Mouse (Mus musculus): ENCODE data around the gene Pmm1.
A peak's percentile ranks its signal among the peaks of the same experiment; 100 is the strongest.
"Not testable (repeated sequence)": the region's sequence is repeated elsewhere in the genome, so short reads cannot be mapped to it uniquely, and the experiment has no call there.

Pmm1 gene

DNA sequence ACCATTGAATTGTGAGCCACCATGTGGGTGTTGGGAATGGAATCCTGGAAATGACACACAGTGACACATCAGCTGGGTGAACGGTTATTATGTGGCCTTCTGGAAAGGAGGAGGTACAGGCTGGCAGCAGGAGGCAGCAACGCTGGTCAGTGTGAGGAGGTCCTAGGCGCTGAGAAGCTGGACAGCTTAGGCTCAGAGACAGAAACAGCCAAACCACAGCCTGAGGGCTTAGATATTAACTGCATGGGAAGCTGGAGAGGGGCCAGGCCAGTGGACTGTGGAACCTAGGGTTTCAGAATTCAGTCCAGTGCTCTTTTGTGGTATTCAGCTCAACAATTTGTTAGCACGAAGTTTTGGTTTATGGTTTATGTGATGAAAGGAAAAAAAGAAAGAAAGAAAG, 33.0 kb downstream of the Pmm1 start:
- DNase-seq (ENCODE audit: low spot score in 2 of 2) = no peak

DNA sequence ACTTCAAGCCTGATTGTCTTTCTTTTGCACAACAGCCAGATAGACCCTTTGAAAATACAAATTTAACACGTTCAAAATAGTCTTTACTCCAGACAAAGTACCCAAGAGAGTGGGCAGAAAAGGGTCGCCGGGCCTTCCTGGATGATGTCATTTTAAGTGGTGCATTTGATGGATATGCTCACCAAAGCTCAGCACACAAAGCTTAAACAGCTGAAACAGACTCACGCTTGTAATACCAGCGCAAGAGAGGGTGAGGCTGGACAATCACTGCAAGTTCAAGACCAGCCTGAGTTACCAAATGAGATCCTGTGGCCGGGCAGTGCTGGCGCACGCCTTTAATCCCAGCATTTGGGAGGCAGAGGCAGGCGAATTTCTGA, 34.3 kb downstream of the Pmm1 start:
- no peak for DNase-seq (ENCODE audit: low spot score in 2 of 2)

DNA sequence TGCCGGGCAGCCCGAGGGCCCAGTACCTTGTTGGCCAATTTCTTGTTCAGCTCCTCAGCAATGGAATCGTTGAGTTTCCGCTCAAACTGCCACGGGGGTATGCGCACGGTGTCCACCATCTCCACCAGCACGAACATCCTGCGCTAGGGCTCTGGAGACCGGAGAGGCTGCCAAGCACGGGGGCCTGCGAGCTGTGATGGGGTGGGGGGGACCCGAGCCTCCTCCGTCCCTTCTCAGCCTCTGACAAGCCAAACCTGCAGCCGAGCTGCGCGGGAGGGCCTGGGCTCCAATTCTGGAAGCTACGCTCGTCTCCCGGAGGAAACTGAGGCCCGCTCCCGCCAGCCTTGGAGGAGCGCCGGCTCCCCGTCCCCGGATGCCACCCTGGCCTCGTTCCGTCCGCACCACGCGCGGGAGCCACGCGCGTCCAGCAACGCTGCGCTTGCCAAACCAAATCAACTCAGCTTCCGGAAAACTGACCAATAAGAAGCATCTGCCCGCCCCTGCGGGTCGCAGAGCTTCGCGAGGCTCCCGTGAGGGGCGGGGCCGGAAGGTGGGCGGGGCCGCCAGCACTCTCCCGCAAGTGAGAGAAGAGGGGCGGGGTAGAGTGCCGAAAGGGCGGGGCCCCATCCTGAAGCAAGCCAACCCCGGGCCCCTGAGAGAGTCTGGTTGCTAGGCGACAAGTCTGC, 34.8 kb downstream of the Pmm1 start, which contains the start of gene Polr3h:
Polr3h (minus strand) TSS at position 481 of the 686 bp plus-strand sequence.
- peak; percentile 81 to 92 for DNase-seq (ENCODE audit: low spot score in 2 of 2)

DNA sequence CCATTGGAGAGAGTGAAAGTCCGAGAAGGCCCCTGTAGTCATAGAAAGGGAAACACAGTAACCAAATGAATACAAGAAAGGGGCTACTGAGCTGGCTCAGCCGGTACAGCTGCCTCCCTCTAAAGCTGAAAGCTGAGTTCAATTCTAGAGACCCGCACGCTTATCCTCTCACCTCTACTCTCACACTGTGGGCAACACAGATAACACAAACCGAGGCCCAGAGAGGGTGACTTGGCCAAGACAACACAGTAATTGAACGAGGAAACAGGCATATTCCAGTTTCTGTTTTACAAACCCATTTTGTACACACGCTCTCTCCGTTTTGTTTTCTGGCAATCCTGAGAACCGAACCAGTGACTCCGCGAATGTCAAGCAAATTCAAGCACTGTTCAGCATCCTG, 35.8 kb downstream of the Pmm1 start:
- DNase-seq (ENCODE audit: low spot score in 2 of 2) = no peak

DNA sequence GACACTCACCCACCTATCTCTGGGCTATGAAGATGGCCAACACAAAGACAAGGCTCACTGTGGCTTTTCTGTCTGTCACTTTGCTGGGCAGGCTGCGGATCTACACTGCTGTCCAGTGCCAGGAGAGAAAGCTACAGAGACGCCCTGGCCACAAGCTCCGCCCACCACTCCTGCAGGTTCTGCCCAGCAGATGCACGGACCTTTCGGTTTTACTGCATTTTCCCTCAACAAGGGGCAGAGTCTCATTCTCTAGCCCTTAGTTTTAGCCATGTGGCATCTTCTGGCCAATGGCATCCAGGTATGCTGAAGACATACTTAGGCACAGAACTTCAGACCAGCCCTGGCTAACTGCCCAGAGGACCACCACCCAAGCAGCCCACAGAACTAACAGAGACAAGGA, 39.5 kb downstream of the Pmm1 start:
- DNase-seq (ENCODE audit: low spot score in 2 of 2) = no peak

DNA sequence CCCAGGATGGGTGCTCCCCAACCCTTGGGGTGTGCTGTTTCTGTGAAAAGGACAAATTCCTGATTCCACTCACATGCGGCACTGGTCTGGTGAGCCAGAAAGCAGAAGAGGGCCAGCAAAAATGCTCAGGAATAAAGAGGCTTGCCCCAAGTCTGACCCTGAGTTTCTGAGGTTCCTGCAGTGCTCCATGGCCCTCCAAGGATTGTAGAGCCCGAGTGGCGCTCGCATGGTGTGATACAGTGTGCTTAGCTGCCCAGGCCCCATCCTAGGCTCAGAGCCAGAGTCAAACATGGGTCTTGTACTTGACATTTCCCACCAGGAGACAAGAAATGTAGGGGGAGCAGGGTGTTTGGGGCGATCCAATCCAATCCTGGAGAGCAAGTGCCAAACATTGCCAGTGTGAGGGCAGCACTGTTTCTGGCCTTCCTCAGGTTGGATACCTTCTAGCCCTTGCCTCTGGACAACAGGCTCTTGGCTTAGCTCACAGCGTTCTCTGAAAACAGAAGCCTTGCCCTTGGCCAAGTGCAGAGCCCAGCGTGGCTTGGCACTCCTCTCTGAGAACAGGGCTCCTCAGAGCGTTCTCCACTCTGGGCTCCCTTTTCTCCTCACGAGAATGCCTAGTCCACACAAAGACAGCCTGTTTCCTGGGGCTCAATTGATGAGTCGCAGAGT, 40.0 kb downstream of the Pmm1 start:
- no peak for DNase-seq (ENCODE audit: low spot score in 2 of 2)

DNA sequence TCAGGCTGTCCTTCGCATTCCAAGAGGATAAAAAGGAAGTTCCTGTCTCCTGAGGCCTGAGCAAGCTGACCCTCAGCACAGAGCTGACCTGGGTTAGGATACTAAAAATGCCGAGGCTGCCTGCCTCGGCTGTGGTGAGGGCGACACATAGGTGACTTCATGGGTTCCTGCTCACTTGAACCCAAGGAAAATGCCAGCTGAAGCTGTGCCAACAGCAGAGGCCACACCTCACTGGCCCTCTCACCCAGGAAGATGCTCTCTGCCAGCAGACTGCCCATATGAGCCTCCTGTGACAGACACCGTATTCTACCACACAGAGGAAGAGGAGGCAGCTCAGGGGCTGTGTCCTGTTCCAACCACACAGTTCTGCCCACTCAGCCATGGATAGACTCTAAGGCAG, 41.7 kb downstream of the Pmm1 start:
- no peak for DNase-seq (ENCODE audit: low spot score in 2 of 2)

DNA sequence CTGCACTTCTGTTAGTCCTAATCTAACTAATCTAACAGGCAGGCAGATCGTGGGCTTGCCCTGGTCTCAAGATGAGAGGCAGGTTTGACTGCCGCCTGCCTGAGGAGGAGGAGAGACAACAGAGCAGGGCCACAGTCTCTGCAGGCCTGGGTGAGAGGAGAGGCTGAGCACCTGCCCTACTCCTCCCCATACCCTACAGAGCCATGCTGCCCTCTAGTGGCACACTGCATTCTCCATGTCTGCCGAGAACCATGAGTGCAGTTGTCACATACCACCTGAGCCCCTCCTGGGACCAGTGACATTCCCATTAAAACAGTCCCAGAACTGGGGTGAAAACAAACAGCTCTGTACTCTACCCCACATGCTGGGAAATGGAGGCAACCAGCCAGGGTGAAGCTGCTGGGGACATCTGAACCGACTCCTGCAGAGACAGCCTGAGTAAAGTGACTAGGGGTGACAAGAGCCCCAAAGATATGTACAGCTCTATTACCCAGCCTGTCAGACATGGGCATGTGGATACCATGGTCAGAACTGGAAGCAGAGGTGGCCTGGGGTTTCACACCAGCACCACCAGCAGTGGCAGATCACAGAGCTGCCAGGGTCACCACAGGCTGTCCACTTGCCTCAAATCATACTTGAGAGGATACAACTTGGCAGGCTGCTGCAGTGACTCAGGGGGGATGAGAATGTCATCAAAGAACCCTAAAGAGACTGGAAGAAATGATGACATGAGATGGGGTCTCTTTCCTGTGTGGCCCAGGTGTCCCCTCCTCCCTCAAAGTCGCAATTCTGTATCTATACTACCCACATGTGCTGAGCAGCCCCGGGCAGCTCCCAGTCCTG, 42.9 kb downstream of the Pmm1 start:
- peak; percentile 41 to 67 for DNase-seq (ENCODE audit: low spot score in 2 of 2)

DNA sequence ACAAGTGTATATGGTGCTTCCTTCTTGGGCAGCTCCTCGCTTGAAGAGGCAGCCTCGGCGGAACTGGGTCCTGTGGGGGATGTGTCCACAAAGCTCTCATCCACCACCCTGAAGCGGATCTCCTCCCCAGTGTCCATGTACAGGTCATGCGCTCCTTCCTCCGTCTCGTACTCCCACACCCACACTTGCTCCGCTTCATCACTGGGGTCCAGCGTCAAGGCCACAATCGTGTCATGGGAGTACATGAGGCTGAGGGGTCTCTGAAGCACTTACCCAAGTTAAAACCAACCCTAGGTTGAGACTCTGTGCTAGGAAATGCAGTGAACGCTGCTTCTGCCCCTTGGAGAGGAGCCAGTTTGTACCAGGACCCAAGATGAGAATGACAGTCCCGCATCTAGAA, 43.5 kb downstream of the Pmm1 start:
- no peak for DNase-seq (ENCODE audit: low spot score in 2 of 2)

DNA sequence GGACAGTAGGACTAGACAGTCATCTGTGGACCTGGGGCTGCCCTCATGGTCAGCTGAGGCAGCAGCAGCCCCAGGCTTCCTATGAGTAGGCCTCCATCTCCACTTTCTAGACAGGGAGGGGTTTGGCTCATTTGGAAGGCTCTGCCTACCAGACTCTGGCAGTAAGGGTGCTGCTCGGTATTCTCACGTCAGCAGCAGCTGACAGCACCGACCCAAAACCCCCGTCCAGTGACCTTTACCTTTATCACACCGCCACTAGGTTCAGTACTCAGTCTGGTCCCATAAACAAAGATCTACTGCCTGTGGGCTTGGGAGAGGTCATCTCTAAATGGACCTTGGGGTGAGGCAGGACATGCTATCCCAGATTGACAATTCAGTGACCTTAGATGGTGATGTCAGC, 45.1 kb downstream of the Pmm1 start:
- no peak for DNase-seq (ENCODE audit: low spot score in 2 of 2)

DNA sequence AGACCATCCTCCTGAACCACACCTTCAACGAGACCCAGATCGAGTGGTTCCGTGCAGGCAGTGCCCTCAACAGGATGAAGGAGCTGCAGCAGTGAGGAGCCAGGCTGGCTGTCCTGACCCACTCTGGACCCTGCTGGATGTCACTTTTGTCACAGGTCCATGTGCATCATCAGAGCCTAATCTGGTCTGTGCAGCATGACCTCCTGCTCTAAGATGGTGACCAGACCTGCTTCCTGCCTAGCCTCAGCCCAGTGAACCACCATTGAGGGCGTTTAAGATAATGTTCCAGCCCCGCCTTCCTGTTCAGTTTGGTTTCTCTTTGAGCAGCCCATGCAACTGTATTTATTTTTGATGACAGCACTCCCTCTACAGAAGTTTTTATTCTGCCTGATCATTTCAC, 46.1 kb downstream of the Pmm1 start:
- no peak for DNase-seq (ENCODE audit: low spot score in 2 of 2)

DNA sequence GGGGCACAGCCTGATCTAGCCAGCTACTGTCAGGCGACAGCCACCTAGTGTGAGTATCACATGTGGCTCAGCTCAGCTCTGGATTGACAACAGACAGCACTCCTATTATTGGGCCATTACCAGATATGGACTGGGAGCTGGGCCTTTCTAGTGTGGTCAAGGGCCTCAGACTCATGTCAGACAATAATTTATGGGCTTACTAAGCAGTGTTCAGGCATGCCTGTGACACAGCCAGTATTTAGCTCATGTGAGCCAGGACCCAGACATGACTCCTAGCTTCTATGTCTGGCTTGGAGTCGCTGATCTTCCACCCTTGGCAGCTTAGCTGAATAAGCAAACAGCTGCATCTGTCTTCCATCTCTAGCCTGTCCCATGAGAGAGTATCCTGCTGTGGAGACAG, 48.2 kb downstream of the Pmm1 start:
- no peak for DNase-seq (ENCODE audit: low spot score in 2 of 2)

DNA sequence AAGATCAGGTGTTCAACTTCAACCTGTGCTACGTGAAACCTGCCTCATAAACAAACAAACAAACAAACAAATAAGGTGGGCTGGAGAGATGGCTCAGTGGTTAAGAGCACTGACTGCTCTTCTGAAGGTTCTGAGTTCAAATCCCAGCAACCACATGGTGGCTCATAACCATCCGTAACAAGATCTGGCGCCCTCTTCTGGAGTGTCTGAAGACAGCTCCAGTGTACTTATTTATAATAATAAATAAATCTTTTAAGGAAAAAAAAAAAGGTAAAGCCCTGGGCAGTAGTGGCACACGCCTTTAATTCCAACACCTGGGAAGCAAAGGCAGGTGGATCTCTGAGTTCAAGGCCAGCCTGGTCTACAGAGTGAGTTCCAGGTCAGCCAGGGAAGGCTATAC, 52.0 kb downstream of the Pmm1 start:
- DNase-seq (ENCODE audit: low spot score in 2 of 2) = not testable (repeated sequence)

DNA sequence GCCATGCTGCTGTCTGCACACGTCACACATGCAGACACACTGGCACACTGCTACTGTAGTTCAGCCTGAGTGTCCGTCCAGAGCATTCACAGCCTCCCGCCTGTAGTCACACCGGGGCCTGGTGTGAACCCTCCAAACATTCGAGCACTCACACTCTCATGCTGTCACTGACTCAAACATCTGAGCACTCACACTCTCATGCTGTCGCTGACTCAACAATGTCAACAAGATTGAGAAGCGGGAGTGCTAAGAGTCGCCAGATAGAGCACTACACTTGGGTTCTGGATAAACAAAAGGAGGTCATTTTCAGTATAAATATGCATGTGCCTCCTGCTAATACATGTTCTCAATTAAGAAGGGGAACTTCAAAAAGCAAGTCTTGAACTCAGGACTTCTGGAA, 52.8 kb downstream of the Pmm1 start:
- no peak for DNase-seq (ENCODE audit: low spot score in 2 of 2)

DNA sequence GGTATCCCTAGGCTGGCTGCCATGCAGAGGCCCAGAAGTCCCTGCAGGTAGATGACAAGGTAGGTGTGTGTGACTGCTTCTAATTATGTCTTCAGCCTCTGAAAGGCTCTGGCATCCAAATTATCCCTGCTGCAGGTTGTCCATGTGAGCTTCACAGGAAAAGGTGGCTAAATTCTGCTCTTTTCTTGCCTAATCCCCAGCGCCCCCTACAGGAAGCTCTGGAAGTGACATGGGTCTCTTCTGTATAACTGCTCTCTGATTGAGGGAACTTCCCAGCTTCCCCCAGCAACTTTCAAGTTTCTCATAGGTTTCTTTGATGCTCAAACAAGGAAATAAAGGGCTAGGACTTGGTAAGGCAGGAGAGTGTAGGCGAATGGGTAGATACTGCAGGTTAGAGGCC, 55.8 kb downstream of the Pmm1 start:
- DNase-seq (ENCODE audit: low spot score in 2 of 2) = peak; percentile 44 to 61
